Mouse (Mus musculus): ENCODE measurements around the gene Farsb.
"Not testable (repeated sequence)": the region's sequence is repeated elsewhere in the genome, so short reads cannot be mapped to it uniquely, and the experiment has no call there.

The Farsb gene

DNA sequence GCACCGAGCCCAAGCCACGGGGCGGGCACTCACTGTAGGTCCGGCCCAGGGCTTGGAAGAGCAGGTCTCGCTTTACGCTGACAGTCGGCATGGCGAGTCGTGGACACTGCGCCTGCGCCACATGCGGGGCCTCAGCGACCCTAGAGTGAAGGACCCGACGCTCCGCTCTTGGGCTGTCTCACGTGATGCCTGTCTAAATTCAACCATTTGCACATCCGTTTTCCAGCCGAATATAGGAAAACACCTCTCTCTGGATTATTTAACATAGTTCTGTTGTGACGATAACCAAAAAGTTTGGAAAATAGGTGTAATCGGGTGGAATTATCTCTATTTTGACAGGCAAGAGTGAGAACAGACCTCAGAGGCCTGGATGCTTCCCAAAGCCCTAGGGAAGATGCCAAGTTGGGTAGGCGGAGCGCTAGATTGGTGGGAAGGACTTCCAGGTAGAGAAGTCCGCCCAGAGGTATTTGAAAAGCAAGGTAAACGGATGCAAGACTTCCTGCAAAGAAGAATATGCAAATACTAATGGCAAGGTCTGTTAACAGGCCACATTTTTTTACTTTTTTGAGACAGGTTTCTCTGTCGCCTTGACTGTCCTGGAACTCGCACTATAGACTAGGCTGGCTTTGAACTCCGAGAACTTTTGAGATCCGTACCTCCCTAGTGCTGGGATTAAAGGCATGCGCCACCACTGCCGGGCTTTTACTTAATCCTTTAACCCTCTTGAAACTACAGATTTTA lies at the start of gene Farsb:
Gene Farsb (minus strand): TSS at position 146 of the 741 bp plus-strand sequence.
- peak; percentile 90 for DNase-seq

- DNase-seq: no peak
Observed at GRCm38 (mm10) chr1:78538396-78538795, 49.7 kb upstream of the Farsb start.

GRCm38 (mm10) chr1:78537494-78538010 lies 48.9 kb upstream of the Farsb start:
- DNase-seq: peak; percentile 84

DNA sequence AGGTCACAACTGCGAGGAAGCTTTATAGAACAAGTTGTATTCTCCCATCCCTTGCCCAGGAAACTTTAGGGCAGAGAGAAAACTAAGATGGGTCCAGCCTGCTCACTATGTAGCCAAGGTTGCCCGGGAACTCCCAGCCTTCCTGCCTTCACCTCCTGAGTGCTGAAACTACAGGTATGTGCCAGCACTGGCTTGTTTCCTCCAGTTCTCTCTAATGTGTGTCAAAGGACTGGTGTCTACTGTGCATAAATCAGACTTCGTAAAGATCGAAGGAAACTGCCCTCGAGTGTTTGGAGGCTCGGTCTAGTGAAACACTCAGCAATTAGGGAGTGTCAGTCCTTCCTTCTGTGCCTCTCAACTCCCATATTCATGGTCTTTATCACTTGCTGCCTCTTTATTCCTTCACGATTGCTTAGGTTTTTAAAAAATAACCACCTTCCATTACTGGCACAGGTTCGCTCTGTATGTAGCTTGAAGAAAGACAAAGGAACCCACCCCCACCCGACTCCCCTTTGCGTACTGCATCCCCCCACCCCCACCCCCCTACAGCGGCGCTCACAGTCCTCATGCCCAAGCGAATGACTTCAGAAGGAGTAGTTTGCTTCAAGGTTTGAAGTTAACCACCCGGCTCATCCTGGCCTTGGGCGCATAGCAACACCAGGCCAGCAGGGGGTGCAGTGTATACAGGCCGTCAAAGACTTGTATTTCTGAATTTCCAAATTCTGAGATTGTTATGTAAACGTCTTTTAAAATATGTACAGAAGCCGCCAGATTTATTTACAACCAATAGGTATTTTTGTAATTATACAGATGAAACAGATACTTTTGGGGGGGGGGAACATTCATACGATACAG lies 47.8 kb upstream of the Farsb start:
- DNase-seq: peak; percentile 69

DNA sequence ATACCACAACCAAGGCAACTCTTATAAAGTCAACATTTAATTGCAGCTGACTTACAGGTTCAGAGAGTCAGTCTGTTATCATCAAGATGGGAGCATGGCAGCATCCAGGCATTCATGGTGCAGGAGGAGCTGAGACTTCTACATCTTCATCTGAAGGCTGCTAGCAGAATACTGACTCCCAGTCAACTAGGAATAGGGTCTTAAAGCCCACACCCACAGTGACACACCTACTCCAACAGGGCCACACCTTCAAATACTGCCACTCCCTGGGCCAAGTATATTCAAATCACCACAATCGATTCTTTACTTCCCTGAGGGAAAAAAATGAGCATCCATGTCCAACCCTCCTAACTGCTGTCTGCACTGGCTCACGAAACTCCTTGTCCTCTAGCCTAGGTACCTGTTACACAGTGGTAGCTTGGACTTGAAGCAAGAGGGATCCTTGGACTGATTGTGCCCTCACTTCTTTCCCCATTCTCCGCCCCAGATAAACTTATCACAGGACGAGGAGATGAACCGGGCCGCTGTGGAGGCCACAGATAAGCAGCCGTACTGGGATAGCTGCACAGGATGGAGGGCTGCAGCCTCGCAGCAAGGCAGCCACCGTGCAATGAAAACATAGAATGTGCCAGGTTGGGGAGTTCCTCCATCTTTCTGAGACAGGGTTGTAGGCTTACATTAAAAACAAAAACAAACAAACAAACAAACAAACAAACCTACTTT lies 45.9 kb upstream of the Farsb start:
- no peak for DNase-seq

DNA sequence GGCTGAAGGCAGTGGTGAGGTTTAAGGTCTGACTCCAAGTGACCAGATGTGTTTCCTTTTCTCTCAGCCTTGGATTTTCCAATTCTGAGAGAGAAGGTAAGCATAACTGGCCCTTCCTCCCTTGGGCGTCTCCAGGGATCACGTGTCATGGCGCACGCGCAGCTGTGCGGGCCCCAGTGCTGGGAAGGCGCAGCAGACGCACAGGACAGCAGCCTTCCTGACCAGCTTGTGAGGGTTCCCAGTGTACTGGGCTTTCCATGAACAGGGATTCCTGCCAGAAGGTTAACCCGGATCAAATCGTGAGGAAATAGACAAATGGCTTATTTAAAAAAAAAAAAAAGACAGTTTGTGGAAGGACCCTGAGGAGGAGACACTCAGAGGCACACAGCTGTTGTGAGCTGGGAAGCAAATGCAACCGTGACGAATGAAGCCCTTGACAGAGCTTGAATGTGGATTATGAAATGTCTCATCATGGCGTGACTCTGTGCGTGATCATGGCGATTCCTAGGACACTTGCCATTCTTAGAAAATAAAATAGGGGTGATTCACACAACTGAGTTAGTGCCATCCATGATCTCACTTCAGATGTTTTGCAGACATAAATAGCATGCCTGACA lies 43.6 kb upstream of the Farsb start:
- DNase-seq: no peak

- DNase-seq: no peak
Observed at GRCm38 (mm10) chr1:78530500-78531215, 42.0 kb upstream of the Farsb start.

DNA sequence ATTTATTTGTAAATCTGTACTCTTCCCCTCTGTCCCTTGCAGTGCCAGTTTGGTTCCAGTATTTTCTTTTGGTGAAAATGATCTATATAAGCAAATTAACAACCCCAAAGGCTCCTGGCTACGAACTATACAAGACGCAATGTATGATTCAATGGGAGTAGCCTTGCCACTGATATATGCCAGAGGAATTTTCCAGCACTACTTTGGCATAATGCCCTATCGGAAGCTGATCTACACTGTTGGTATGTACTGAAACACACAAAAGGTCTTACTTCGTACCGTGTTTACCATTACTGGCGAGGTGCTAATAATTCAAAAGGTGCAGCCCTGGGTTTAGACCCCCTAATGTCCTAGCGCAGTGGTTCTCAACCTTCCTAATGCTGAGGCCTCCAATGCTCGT lies 40.3 kb upstream of the Farsb start:
- DNase-seq: no peak

DNA sequence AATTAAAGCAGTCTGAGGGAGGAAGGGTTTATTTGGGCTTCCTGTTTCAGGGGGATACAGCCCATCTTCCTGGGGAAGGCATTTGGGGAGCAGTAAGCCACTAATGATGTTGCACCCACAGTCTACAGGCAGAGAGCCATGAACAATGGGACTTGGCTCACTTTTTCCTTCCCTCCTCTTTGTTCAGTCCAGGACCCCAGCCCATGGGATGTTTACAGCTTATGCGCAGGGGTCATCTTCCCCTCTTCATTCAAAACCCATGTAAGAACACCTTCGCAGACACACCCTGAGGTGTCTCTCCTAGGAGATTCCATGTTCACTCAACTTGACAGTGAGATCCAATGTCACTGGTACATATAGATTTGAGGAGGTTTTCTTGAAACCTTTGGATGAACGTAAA lies 39.7 kb upstream of the Farsb start:
- DNase-seq: no peak

GRCm38 (mm10) chr1:78525189-78525886 lies 36.6 kb upstream of the Farsb start:
- DNase-seq: peak; percentile 28

DNA sequence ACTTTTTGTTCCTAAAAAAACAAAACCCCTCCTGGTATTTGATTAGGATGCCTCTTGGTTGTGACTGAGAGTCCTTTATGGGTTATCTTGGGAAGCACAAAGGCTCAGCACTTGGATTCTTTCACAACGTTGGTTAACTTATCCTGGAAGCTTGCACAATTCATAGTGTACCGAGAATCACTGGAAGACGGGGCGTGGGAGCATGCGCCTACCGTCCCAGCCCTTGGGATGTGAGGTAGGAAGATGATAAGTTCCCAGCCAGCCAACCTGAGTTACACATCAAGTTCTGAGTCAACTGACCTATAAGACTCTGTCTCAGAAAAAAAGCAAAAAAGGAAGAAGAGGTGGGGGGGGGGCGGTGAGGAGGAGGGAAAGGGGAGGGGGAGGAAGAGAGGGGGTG lies 30.2 kb upstream of the Farsb start:
- DNase-seq: no peak

DNA sequence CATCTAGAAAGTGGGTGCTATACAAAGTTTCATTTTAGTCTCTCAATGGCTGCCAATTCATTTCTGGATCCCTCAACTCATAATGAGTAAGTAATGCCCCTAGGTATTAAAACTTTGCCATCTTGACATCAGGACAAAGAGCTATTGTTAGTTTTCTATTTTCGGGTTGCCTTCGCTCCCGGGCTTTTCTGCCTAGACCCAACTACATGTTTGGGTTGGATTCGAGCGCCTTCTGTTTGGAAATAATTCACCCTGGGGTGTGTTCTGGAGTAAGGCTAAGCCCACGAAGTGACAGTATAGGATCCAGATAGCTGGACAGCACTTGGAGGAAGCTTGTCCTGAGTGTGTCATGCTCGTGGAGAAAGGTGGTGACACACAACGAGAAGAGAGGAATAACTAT lies 24.1 kb upstream of the Farsb start:
- DNase-seq: no peak

DNA sequence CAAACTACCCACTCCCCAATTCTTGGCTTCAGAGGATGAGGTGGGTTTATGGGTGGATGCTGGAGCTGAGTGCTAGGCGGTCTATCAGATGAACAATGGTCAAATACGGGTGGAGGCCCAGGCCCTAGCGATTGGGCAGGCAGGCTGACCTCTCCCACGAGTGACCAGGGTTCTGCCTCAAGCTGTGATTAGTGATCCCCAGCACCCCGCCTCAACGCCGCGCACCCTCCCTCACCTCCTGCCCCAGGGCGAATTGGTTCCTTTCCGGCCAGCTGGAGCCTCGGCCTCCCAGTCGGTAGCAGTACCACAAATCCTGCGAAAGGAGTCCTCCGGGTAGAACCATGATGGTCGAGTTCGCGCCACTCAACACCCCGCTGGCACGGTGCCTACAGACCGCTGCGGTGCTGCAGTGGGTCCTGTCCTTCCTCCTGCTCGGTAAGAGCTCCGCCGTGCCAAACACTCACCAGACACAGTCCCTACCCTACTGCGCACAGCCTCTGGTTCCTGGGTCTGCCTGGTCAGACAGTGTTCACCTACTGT lies 23.0 kb upstream of the Farsb start, which contains the start of gene BC035947:
Gene BC035947 (minus strand): TSS at position 538 of the 540 bp plus-strand sequence.
- DNase-seq: no peak

- DNase-seq: no peak
Observed at GRCm38 (mm10) chr1:78510862-78511261, 22.2 kb upstream of the Farsb start, which contains the start of gene Mogat1. Mogat1 (plus strand) TSS chr1:78510991.

DNA sequence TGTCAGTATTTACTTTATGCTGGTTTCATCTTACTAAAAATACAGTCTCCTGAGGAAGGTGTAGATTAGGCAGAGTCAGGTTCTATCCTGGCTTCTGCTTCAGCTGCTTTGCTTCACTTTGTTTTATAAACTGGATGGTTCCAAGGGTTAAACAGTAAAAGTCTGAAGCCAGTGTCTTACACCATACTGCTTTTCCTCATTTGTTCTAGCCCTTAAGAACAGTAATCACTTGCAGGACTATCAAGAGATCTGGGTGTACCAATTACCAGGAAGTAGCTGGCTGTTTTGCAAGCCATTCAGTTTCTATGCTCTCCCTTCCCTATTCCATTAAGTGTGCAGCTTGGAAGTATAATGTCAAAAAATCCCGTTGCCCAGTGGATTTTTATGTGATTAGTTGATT lies 18.4 kb upstream of the Farsb start:
- DNase-seq: no peak

GRCm38 (mm10) chr1:78502527-78502926 lies 13.8 kb upstream of the Farsb start:
- no peak for DNase-seq

- not testable (repeated sequence) for DNase-seq
Observed at GRCm38 (mm10) chr1:78501856-78502255, 13.2 kb upstream of the Farsb start.

GRCm38 (mm10) chr1:78501036-78501435 lies 12.3 kb upstream of the Farsb start:
- DNase-seq: no peak

- DNase-seq: no peak
Observed at GRCm38 (mm10) chr1:78490143-78490542, 1.4 kb upstream of the Farsb start.

GRCm38 (mm10) chr1:78488427-78488751 lies 308 bp downstream of the Farsb start:
- DNase-seq: no peak

DNA sequence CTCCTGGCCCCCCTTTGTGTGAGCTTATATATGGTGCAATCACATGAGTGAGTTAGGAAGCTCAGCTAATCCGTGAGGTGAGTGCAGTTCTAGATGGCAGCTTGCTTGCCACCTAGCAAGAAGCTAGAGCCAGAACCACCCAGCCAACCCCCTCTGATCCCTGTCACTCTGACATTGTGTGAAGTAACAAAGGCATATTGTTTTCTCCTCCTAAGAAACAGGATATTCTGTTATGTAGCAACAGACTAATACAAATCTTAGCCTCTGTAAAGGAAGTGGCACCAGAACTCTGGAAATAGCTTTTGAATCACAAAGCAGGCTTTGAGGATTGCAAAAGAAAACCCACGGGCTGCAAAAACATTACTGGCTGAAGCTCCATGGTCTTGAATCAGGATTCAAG lies 4.3 kb downstream of the Farsb start:
- no peak for DNase-seq

Data from cerebellum, adult 11-12 months (tissue).